In genomic region chr8:105964506-105965265, GRCm38 (mm10) we compare ENCODE assay signal across 8 mouse cellular contexts. TPM values are rescaled to one million over a fixed set of nuclear protein-coding genes. Genes with fewer than 3 reads are reported as not detected.
DNase-seq lines count a peak whose midpoint lies in the region; ATAC-seq lines count a peak whose summit lies in the region.

No protein-coding gene starts in this region.

- peak overlapping the region; percentile 41; the same call in 1 of the 2 replicates for H3K27ac ChIP-seq in embryonic facial prominence, embryonic 10.5 days (replicated peaks)
- no peak overlapping the region for H3K27ac ChIP-seq in hindbrain, embryonic 13.5 days
- H3K27ac ChIP-seq in midbrain, embryonic 13.5 days, result no peak overlapping the region

- H3K36me3 ChIP-seq in embryonic facial prominence, embryonic 10.5 days (replicated peaks), result peaks cover 14% of the 10 kb centered on the region
- no peaks in the 10 kb centered on the region for H3K36me3 ChIP-seq in hindbrain, embryonic 13.5 days
- no peaks in the 10 kb centered on the region for H3K36me3 ChIP-seq in midbrain, embryonic 13.5 days

- peak; percentile 30 to 62 for DNase-seq in heart, adult 9 months (ENCODE audit: low spot score in 2 of 2)
- DNase-seq in heart, adult 8-10 months (ENCODE audit: low spot score), result no peak
- peak; percentile 13 for DNase-seq in embryonic facial prominence, embryonic 10.5 days (ENCODE audit: low spot score)
- no peak for DNase-seq in cerebellum, postnatal 36 days
- DNase-seq in cerebellum, postnatal 10 days, result no peak
- DNase-seq in urinary bladder, postnatal 36 days (ENCODE audit: low spot score in 2 of 2), result no peak

- peaks cover 30% of the 10 kb centered on the region for H3K27me3 ChIP-seq in embryonic facial prominence, embryonic 10.5 days (replicated peaks; ENCODE audit: low read depth, poor library complexity, severe bottlenecking)
- H3K27me3 ChIP-seq in hindbrain, embryonic 13.5 days, result peaks cover 47% of the 10 kb centered on the region
- peaks cover 39% of the 10 kb centered on the region for H3K27me3 ChIP-seq in midbrain, embryonic 13.5 days

- H3K4me2 ChIP-seq in hindbrain, embryonic 13.5 days, result peak overlapping the region; percentile 63
- peak overlapping the region; percentile 63 for H3K4me2 ChIP-seq in midbrain, embryonic 13.5 days (replicated peaks)

- 64% methylated on average over 12 of the region's 12 CpGs for WGBS in embryonic facial prominence, embryonic 10.5 days
- 75% methylated on average over 12 of the region's 12 CpGs for WGBS in hindbrain, embryonic 13.5 days
- 74% methylated on average over 12 of the region's 12 CpGs for WGBS in midbrain, embryonic 13.5 days

- H3K9ac ChIP-seq in hindbrain, embryonic 13.5 days, result no peak overlapping the region
- no peak overlapping the region for H3K9ac ChIP-seq in midbrain, embryonic 13.5 days (replicated peaks)

- H3K9me3 ChIP-seq in embryonic facial prominence, embryonic 10.5 days, result no peaks in the 10 kb centered on the region
- no peaks in the 10 kb centered on the region for H3K9me3 ChIP-seq in hindbrain, embryonic 13.5 days
- no peaks in the 10 kb centered on the region for H3K9me3 ChIP-seq in midbrain, embryonic 13.5 days

- H3K4me3 ChIP-seq in embryonic facial prominence, embryonic 10.5 days, result peak overlapping the region; percentile 72
- H3K4me3 ChIP-seq in hindbrain, embryonic 13.5 days, result peak overlapping the region; percentile 48
- peak overlapping the region; percentile 48 for H3K4me3 ChIP-seq in midbrain, embryonic 13.5 days (replicated peaks)

- H3K4me1 ChIP-seq in embryonic facial prominence, embryonic 10.5 days, result peaks cover 42% of the 10 kb centered on the region
- peaks cover 12% of the 10 kb centered on the region for H3K4me1 ChIP-seq in hindbrain, embryonic 13.5 days (replicated peaks)
- H3K4me1 ChIP-seq in midbrain, embryonic 13.5 days (replicated peaks), result peaks cover 11% of the 10 kb centered on the region

- no peak for ATAC-seq in hindbrain, embryonic 13.5 days (ENCODE audit: low FRiP score)
- no peak for ATAC-seq in midbrain, embryonic 13.5 days

RNA-seq across cellular contexts. Expression of gene Slc12a4, which starts 1.2 kb away (rescaled TPM):
- total RNA-seq in heart, adult 8-10 months (2022), result 10 to 100 TPM; 39.9 to 50.4 (median 43.5) TPM
- 31.0 and 33.9 TPM in 2 replicates for polyA plus RNA-seq in embryonic facial prominence, embryonic 10.5 days (2016; fragmentation: Nextera tagmentation; extraction: Ambion mirVana)
- 7.9 and 8.9 TPM in 2 replicates for polyA plus RNA-seq in hindbrain, embryonic 13.5 days (2015; fragmentation: Nextera tagmentation; extraction: Ambion mirVana)
- 5.2 and 5.6 TPM in 2 replicates for polyA plus RNA-seq in midbrain, embryonic 13.5 days (2015; fragmentation: Nextera tagmentation; extraction: Ambion mirVana)

RNA-seq across cellular contexts. Expression of gene Dpep3, which starts 14.5 kb away (rescaled TPM):
- not detected for total RNA-seq in heart, adult 8-10 months (2022)
- not detected in 2 replicates for polyA plus RNA-seq in embryonic facial prominence, embryonic 10.5 days (2016; fragmentation: Nextera tagmentation; extraction: Ambion mirVana)
- polyA plus RNA-seq in hindbrain, embryonic 13.5 days (2015; fragmentation: Nextera tagmentation; extraction: Ambion mirVana), result not detected in 2 replicates
- not detected in 2 replicates for polyA plus RNA-seq in midbrain, embryonic 13.5 days (2015; fragmentation: Nextera tagmentation; extraction: Ambion mirVana)

RNA-seq across cellular contexts. Expression of gene Lcat, which starts 21.5 kb away (rescaled TPM):
- 1 to 10 TPM in 1 of 4 experiments, under 1 TPM in 3; 0.34 to 1.7 (median 0.57) TPM for total RNA-seq in heart, adult 8-10 months (2022)
- 1.7 and 2.4 TPM in 2 replicates for polyA plus RNA-seq in embryonic facial prominence, embryonic 10.5 days (2016; fragmentation: Nextera tagmentation; extraction: Ambion mirVana)
- 0.90 and 1.0 TPM in 2 replicates for polyA plus RNA-seq in hindbrain, embryonic 13.5 days (2015; fragmentation: Nextera tagmentation; extraction: Ambion mirVana)
- polyA plus RNA-seq in midbrain, embryonic 13.5 days (2015; fragmentation: Nextera tagmentation; extraction: Ambion mirVana), result 0.30 and 0.54 TPM in 2 replicates

RNA-seq across cellular contexts. Expression of gene Psmb10, which starts 26.4 kb away (rescaled TPM):
- 10 to 100 TPM; 54.6 to 72.9 (median 62.2) TPM for total RNA-seq in heart, adult 8-10 months (2022)
- polyA plus RNA-seq in embryonic facial prominence, embryonic 10.5 days (2016; fragmentation: Nextera tagmentation; extraction: Ambion mirVana), result 30.5 and 36.8 TPM in 2 replicates
- polyA plus RNA-seq in hindbrain, embryonic 13.5 days (2015; fragmentation: Nextera tagmentation; extraction: Ambion mirVana), result 40.3 and 46.9 TPM in 2 replicates
- 38.7 and 40.3 TPM in 2 replicates for polyA plus RNA-seq in midbrain, embryonic 13.5 days (2015; fragmentation: Nextera tagmentation; extraction: Ambion mirVana)

RNA-seq across cellular contexts. Expression of gene Dus2, which starts 26.5 kb away (rescaled TPM):
- 10 to 100 TPM in 1 of 4 experiments, 1 to 10 TPM in 3; 8.5 to 10.9 (median 8.7) TPM for total RNA-seq in heart, adult 8-10 months (2022)
- polyA plus RNA-seq in embryonic facial prominence, embryonic 10.5 days (2016; fragmentation: Nextera tagmentation; extraction: Ambion mirVana), result 21.0 and 24.9 TPM in 2 replicates
- 23.3 and 23.6 TPM in 2 replicates for polyA plus RNA-seq in hindbrain, embryonic 13.5 days (2015; fragmentation: Nextera tagmentation; extraction: Ambion mirVana)
- polyA plus RNA-seq in midbrain, embryonic 13.5 days (2015; fragmentation: Nextera tagmentation; extraction: Ambion mirVana), result 19.3 and 23.0 TPM in 2 replicates

Comparison
In these comparisons a context has a peak if more than half of its experiments do, and no peak if none do; other contexts are left out.
1. DNase-seq: peak in heart, adult 9 months (2 of 2) and embryonic facial prominence, embryonic 10.5 days (single experiment); none in heart, adult 8-10 months (single experiment), cerebellum, postnatal 36 days (0 of 2), cerebellum, postnatal 10 days (0 of 2) and urinary bladder, postnatal 36 days (0 of 2).
2. Peak in every context shown above with its lines, with median percentiles within 50 percentile points of each other: H3K4me3 ChIP-seq.